Mouse (Mus musculus): ENCODE measurements around the gene Trim41.

DNA sequence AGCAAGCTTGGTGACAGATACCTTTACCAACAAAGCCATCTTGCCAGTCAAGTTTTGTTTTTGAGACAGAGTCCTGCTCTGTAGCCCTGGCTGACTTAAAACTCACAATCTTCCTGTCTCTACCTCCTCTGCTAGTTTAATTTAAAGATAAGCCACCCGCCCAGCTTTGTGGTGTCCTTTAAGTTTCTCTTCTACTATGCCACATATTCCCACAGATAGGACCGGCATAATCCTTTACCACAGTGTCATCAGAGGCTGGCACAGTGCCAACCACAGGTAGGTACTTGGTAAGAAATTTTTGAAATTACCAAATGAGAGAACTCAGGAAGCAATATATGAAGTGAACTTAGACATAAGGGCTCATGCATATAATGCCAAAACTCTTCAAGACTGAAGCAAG is 7.0 kb downstream of the Trim41 start:
- no peak for TF ChIP-seq CTCF (IDR thresholded peaks at IDR 0.05; ENCODE audit: low read depth)
- TF ChIP-seq EP300 (optimal IDR thresholded peaks at IDR 0.05) = no peak

All from stomach, postnatal 0 days (tissue).